Mouse (Mus musculus) heart, adult 9 months (tissue): ENCODE measurements around the gene Eed.
A peak's percentile ranks its signal among the peaks of the same experiment; 100 is the strongest.

ENCODE experiments used
- DNase-seq, 2 experiments: peaks; one replicate each; pipeline ENCODE4 v3.0.0; 2022; ENCODE audit warnings: low spot score in 2 of 2

The Eed gene

GRCm38 (mm10) chr7:89908899-89909621, 71.7 kb downstream of the Eed start:
- no peak for DNase-seq

GRCm38 (mm10) chr7:89908421-89908820, 72.4 kb downstream of the Eed start:
- DNase-seq, result peak in 1 of 2 experiments; percentile 6

- peak; percentile 31 to 59 for DNase-seq
Measured at GRCm38 (mm10) chr7:89907950-89908349, 72.8 kb downstream of the Eed start.
